Mouse (Mus musculus): ENCODE results near the gene Gckr. TPM values are rescaled to one million over a fixed set of nuclear protein-coding genes. Genes with fewer than 3 reads are reported as not detected.

The Gckr gene
- polyA plus RNA-seq (2014; fragmentation: Nextera tagmentation; extraction: Ambion mirVana), result 0.16 TPM in 1 of 2 replicates, not detected in the other

- H3K4me2 ChIP-seq (ENCODE audit: low read depth, severe bottlenecking), result peak within 1 kb of the TSS; percentile 75; the same call in 1 of the 2 replicates
- H3K27ac ChIP-seq (replicated peaks; ENCODE audit: low read depth, low read length), result no peak within 1 kb of the TSS
- no peak within 1 kb of the TSS; the same call in 1 of the 2 replicates for H3K4me3 ChIP-seq (ENCODE audit: low read depth, low read length)
- ATAC-seq (ENCODE audit: insufficient number of reproducible peaks, low FRiP score, low TSS enrichment, low read depth), result no peak
- 73% methylated on average over 13 of the region's 13 CpGs for WGBS
- no peak within 1 kb of the TSS for H3K9ac ChIP-seq (ENCODE audit: low read length)
- H3K4me1 ChIP-seq (ENCODE audit: control insufficient read depth, insufficient read depth, low read length), result peaks cover 7% of the 10 kb centered on the region
- DNase-seq (ENCODE audit: low spot score), result no peak
- peaks cover 6% of the 10 kb centered on the region; the same call in 1 of the 2 replicates for H3K36me3 ChIP-seq (ENCODE audit: control insufficient read depth, insufficient read depth, low read length)
- H3K27me3 ChIP-seq (ENCODE audit: control insufficient read depth, insufficient read depth, low read length), result no peaks in the 10 kb centered on the region
- no peaks in the 10 kb centered on the region for H3K9me3 ChIP-seq (ENCODE audit: control insufficient read depth, low read length)
Observed at GRCm38 (mm10) chr5:31297047-31297757, at the start of gene Gckr. Gene Gckr, plus strand, starts transcription at chr5:31297443.

DNA sequence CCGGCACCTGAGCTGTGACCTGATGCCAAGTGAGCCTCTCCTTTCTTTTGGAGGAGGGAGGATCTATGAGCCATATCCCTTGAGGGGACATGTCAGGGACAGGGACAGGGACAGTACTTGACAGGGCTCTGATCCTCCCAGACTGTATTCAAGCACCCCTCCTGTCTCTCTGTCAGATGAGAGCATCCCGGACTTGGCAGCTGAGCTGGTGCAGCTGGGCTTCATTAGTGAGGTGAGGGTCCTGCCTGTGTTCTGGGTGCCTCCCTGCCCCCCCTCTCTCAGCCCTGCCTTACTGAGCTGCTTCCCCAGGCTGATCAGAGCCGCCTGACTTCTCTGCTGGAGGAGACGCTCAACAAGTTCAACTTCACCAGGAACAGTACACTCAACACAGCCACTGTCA is 46.5 kb upstream of the Gckr start:
- no peaks in the 10 kb centered on the region for H3K9me3 ChIP-seq (ENCODE audit: control insufficient read depth, low read length)
- DNase-seq (ENCODE audit: low spot score) (no peak), ATAC-seq (ENCODE audit: insufficient number of reproducible peaks, low FRiP score, low TSS enrichment, low read depth) (peak; percentile 14; the same call in 1 of the 2 replicates)
- H3K27me3 ChIP-seq (ENCODE audit: control insufficient read depth, insufficient read depth, low read length), result no peaks in the 10 kb centered on the region
- peaks cover 25% of the 10 kb centered on the region for H3K36me3 ChIP-seq (ENCODE audit: control insufficient read depth, insufficient read depth, low read length)
- H3K27ac ChIP-seq (replicated peaks; ENCODE audit: low read depth, low read length), result no peak overlapping the region
- H3K9ac ChIP-seq (ENCODE audit: low read length), result no peak overlapping the region; the same call in 1 of the 2 replicates
- H3K4me2 ChIP-seq (ENCODE audit: low read depth, severe bottlenecking), result no peak overlapping the region
- 48% methylated on average over 4 of the region's 4 CpGs for WGBS
- no peak overlapping the region for H3K4me3 ChIP-seq (ENCODE audit: low read depth, low read length)
- peaks cover 25% of the 10 kb centered on the region for H3K4me1 ChIP-seq (ENCODE audit: control insufficient read depth, insufficient read depth, low read length)

GRCm38 (mm10) chr5:31251541-31252101 is 45.6 kb upstream of the Gckr start, which contains the start of gene Krtcap3:
Gene Krtcap3, plus strand, starts transcription at chr5:31251691.
- peak within 1 kb of the TSS; percentile 58 for H3K9ac ChIP-seq (ENCODE audit: low read length)
- 5% methylated on average over 47 of the region's 47 CpGs for WGBS
- H3K4me2 ChIP-seq (ENCODE audit: low read depth, severe bottlenecking), result peak within 1 kb of the TSS; percentile 69
- H3K4me1 ChIP-seq (ENCODE audit: control insufficient read depth, insufficient read depth, low read length), result peaks cover 25% of the 10 kb centered on the region
- DNase-seq (ENCODE audit: low spot score) (peak; percentile 70), ATAC-seq (ENCODE audit: insufficient number of reproducible peaks, low FRiP score, low TSS enrichment, low read depth) (peak; percentile 60)
- H3K27me3 ChIP-seq (ENCODE audit: control insufficient read depth, insufficient read depth, low read length), result no peaks in the 10 kb centered on the region
- H3K27ac ChIP-seq (replicated peaks; ENCODE audit: low read depth, low read length), result no peak within 1 kb of the TSS; the same call in none of the 2 replicates
- H3K9me3 ChIP-seq (ENCODE audit: control insufficient read depth, low read length), result no peaks in the 10 kb centered on the region
- H3K4me3 ChIP-seq (ENCODE audit: low read depth, low read length), result peak within 1 kb of the TSS; percentile 40
- H3K36me3 ChIP-seq (ENCODE audit: control insufficient read depth, insufficient read depth, low read length), result peaks cover 22% of the 10 kb centered on the region

DNA sequence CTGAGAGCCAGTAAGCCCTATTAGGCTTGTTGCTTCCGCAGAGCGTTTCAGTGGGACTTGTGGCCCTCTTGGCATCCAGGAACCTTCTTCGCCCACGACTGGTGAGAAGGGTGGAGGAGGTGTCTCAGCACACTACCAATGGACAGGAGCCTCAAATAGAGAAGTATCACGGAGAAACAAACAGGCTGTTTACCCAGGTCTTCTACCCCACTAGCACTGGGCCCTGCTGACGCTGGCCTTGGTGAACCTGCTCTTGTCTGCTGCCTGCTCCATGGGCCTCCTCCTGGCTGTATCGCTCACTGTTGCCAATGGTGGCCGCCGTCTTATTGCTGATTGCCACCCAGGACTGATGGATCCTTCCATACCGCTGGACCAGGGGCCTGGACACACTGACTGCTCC is 45.1 kb upstream of the Gckr start:
- H3K9ac ChIP-seq (ENCODE audit: low read length), result peak overlapping the region; percentile 58
- DNase-seq (ENCODE audit: low spot score) (peak; percentile 48), ATAC-seq (ENCODE audit: insufficient number of reproducible peaks, low FRiP score, low TSS enrichment, low read depth) (no peak)
- H3K9me3 ChIP-seq (ENCODE audit: control insufficient read depth, low read length), result no peaks in the 10 kb centered on the region
- peak overlapping the region; percentile 40 for H3K4me3 ChIP-seq (ENCODE audit: low read depth, low read length)
- H3K36me3 ChIP-seq (ENCODE audit: control insufficient read depth, insufficient read depth, low read length), result peaks cover 20% of the 10 kb centered on the region
- H3K4me1 ChIP-seq (ENCODE audit: control insufficient read depth, insufficient read depth, low read length), result peaks cover 25% of the 10 kb centered on the region
- no peaks in the 10 kb centered on the region for H3K27me3 ChIP-seq (ENCODE audit: control insufficient read depth, insufficient read depth, low read length)
- peak overlapping the region; percentile 69 for H3K4me2 ChIP-seq (ENCODE audit: low read depth, severe bottlenecking)
- WGBS, result 39% methylated on average over 10 of the region's 10 CpGs
- no peak overlapping the region for H3K27ac ChIP-seq (replicated peaks; ENCODE audit: low read depth, low read length)

DNA sequence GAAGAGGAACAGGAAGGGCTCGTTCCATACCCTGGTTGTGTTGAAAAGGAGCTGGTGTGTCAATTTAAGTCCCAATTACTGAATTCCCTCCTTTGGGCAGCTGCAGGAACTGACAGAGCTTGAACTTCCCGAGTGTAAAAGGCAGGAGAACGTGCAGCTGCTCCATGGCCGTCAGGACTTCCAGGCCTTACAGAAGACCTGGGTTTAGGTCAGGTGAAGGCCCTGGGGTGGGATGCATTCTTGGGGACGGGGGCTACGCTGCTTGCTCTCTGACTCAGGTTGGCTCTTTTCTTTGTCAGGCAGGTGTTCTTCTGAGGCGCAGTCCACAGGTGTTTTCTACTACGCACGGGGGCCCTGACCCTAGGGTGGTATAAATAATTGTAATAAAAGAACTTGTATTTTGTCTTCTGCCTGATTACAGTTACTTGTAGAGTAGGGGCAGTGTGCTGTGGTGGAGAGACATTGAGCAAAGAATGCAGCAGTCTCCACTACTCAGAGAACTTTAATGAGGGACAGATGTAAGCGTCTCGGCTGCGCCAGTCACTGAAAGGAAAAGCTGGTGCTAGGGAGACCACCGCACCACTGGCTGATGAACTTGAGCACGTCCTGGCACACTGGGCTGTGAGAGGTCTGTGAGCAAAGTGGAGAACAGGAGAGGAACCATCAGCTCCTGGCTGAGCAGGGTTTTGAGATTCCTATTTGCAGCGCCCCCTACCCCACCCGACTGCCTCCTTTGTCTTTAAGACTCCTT is 44.3 kb upstream of the Gckr start:
- H3K36me3 ChIP-seq (ENCODE audit: control insufficient read depth, insufficient read depth, low read length), result peaks cover 20% of the 10 kb centered on the region
- peak overlapping the region; percentile 69 for H3K4me2 ChIP-seq (ENCODE audit: low read depth, severe bottlenecking)
- H3K27ac ChIP-seq (replicated peaks; ENCODE audit: low read depth, low read length), result peak overlapping the region; percentile 68
- ATAC-seq (ENCODE audit: insufficient number of reproducible peaks, low FRiP score, low TSS enrichment, low read depth), result no peak
- no peak overlapping the region for H3K4me3 ChIP-seq (ENCODE audit: low read depth, low read length)
- peak overlapping the region; percentile 1; the same call in 1 of the 2 replicates for H3K9ac ChIP-seq (ENCODE audit: low read length)
- 55% methylated on average over 16 of the region's 16 CpGs for WGBS
- DNase-seq (ENCODE audit: low spot score), result peak; percentile 67
- no peaks in the 10 kb centered on the region for H3K9me3 ChIP-seq (ENCODE audit: control insufficient read depth, low read length)
- H3K4me1 ChIP-seq (ENCODE audit: control insufficient read depth, insufficient read depth, low read length), result peaks cover 25% of the 10 kb centered on the region
- H3K27me3 ChIP-seq (ENCODE audit: control insufficient read depth, insufficient read depth, low read length), result no peaks in the 10 kb centered on the region

DNA sequence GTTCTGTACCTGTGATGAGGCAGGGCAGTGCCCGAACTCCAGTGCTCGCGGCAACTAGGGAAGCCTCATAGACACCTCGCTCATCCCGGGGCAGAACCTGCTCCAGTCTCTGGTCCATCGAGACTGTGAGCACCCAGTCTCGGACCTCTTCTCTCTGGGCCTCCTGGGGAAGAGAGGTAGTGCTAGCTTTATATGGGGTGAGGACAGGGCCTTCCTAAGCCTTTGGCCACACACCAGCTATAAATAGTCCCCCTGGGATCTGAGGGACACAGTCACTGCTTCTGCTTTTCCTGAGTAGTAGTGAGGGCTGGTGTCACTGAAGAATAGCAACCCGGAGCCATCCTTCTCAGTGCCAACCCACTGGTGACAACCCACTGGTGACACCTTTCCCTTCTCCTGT is 43.4 kb upstream of the Gckr start:
- no peaks in the 10 kb centered on the region for H3K27me3 ChIP-seq (ENCODE audit: control insufficient read depth, insufficient read depth, low read length)
- no peaks in the 10 kb centered on the region for H3K9me3 ChIP-seq (ENCODE audit: control insufficient read depth, low read length)
- no peak overlapping the region; the same call in 1 of the 2 replicates for H3K4me2 ChIP-seq (ENCODE audit: low read depth, severe bottlenecking)
- no peak overlapping the region for H3K4me3 ChIP-seq (ENCODE audit: low read depth, low read length)
- ATAC-seq (ENCODE audit: insufficient number of reproducible peaks, low FRiP score, low TSS enrichment, low read depth) (no peak), DNase-seq (ENCODE audit: low spot score) (no peak)
- no peak overlapping the region for H3K27ac ChIP-seq (replicated peaks; ENCODE audit: low read depth, low read length)
- H3K9ac ChIP-seq (ENCODE audit: low read length), result no peak overlapping the region
- H3K4me1 ChIP-seq (ENCODE audit: control insufficient read depth, insufficient read depth, low read length), result peaks cover 25% of the 10 kb centered on the region
- 94% methylated on average over 8 of the region's 8 CpGs for WGBS
- peaks cover 20% of the 10 kb centered on the region for H3K36me3 ChIP-seq (ENCODE audit: control insufficient read depth, insufficient read depth, low read length)

DNA sequence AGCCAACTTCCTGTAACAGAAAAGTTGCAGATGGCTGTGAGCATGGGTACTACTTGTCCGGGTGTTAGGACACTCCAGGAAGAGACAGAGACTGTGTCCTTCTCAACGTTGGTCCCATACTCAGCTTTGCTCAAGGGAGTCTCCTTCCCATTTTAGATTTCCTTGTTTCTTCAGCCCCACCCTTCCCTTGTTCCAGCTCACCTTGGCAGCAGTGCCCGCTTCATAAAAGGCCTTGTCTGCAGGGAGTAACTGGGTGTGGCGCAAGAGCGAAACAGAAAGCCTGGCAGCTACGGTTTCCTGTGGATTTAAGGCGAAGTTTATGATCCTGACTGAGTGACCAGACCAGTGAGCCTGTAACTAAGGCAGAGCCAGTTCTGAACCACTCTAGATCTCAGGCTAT is 42.8 kb upstream of the Gckr start:
- Histone ChIP-seq H3K4me2 (ENCODE audit: low read depth, severe bottlenecking) (no peak overlapping the region), H3K4me3 (ENCODE audit: low read depth, low read length) (no peak overlapping the region), H3K9ac (ENCODE audit: low read length) (no peak overlapping the region), H3K4me1 (ENCODE audit: control insufficient read depth, insufficient read depth, low read length) (peaks cover 25% of the 10 kb centered on the region), H3K27ac (replicated peaks; ENCODE audit: low read depth, low read length) (no peak overlapping the region), H3K36me3 (ENCODE audit: control insufficient read depth, insufficient read depth, low read length) (peaks cover 18% of the 10 kb centered on the region), H3K27me3 (ENCODE audit: control insufficient read depth, insufficient read depth, low read length) (no peaks in the 10 kb centered on the region), H3K9me3 (ENCODE audit: control insufficient read depth, low read length) (no peaks in the 10 kb centered on the region)
- 86% methylated on average over 7 of the region's 7 CpGs for WGBS
- DNase-seq (ENCODE audit: low spot score) (no peak), ATAC-seq (ENCODE audit: insufficient number of reproducible peaks, low FRiP score, low TSS enrichment, low read depth) (no peak)

GRCm38 (mm10) chr5:31254901-31255300 is 42.3 kb upstream of the Gckr start:
- H3K4me2 ChIP-seq (ENCODE audit: low read depth, severe bottlenecking), result no peak overlapping the region
- no peak overlapping the region for H3K9ac ChIP-seq (ENCODE audit: low read length)
- ATAC-seq (ENCODE audit: insufficient number of reproducible peaks, low FRiP score, low TSS enrichment, low read depth) (no peak), DNase-seq (ENCODE audit: low spot score) (no peak)
- H3K4me3 ChIP-seq (ENCODE audit: low read depth, low read length), result no peak overlapping the region
- no peaks in the 10 kb centered on the region for H3K9me3 ChIP-seq (ENCODE audit: control insufficient read depth, low read length)
- peaks cover 20% of the 10 kb centered on the region for H3K36me3 ChIP-seq (ENCODE audit: control insufficient read depth, insufficient read depth, low read length)
- 85% methylated on average over 8 of the region's 8 CpGs for WGBS
- H3K27me3 ChIP-seq (ENCODE audit: control insufficient read depth, insufficient read depth, low read length), result no peaks in the 10 kb centered on the region
- H3K27ac ChIP-seq (replicated peaks; ENCODE audit: low read depth, low read length), result no peak overlapping the region
- peaks cover 25% of the 10 kb centered on the region for H3K4me1 ChIP-seq (ENCODE audit: control insufficient read depth, insufficient read depth, low read length)
